Mouse (Mus musculus) kidney, adult 2 months (tissue): ENCODE measurements at regions not wholly inside any gene's neighbourhood (a gene's known extent, or its start where the extent isn't known, plus 50 kb on each side); places are given as distances from the start of the nearest gene placed in this dataset.

ENCODE experiments used
- CTCF ChIP-seq: fragments of 200-500 bp; conservative IDR thresholded peaks from 2 replicates; pipeline ENCODE4 v1.5.1; 2011; ENCODE audit warnings: low read depth, mild to moderate bottlenecking, control low read depth, low read length, moderate library complexity, mixed read lengths; ENCODE audit not compliant: insufficient read depth, insufficient read length
- POLR2A ChIP-seq: fragments of 200-500 bp; IDR thresholded peaks from one replicate; pipeline ENCODE4 v1.6.1; 2011; ENCODE audit warnings: low read depth, low read length, control low read depth

DNA sequence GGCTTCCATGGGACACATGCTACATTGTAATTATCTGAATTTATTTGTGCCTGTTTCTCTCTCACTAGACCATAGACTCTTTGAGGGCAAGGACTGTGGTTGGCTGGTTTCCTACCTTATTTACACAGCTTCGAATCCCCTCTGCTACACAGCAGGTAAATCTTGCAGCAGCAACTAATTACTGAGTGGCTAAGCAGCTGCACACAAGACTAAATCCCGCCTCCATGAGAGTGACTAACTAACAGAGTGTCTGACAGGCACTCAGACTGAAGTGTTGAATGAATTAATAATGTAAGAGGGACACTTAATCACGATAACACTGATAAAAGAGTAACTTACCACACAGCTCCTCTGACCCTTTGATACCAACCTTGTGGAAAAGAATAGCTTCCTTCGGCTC, 111.9 kb upstream of the Lrig1 start:
- TF ChIP-seq POLR2A (no peak), CTCF (no peak)
